Mouse (Mus musculus) splenic B cell, adult 2 months (primary cell): ENCODE measurements around the gene Rabepk.
"Not testable (repeated sequence)": the region's sequence is repeated elsewhere in the genome, so short reads cannot be mapped to it uniquely, and the experiment has no call there.

Source experiments
- DNase-seq: peaks from one replicate; pipeline ENCODE4 v3.0.0-alpha.2; 2011; ENCODE audit warnings: low read depth, low spot score
- H3K27me3 ChIP-seq: 2 replicates; pipeline ENCODE4 v1.6.1; 2012; ENCODE audit warnings: mild to moderate bottlenecking, low read length, moderate library complexity, mixed read lengths; ENCODE audit not compliant: control insufficient read depth, poor library complexity, insufficient read depth, severe bottlenecking
- H3K36me3 ChIP-seq: 2 replicates; pipeline ENCODE4 v1.6.1; 2012; ENCODE audit warnings: mild to moderate bottlenecking, low read length, moderate library complexity, mixed read lengths; ENCODE audit not compliant: control insufficient read depth, poor library complexity, insufficient read depth, severe bottlenecking

The Rabepk gene

DNA sequence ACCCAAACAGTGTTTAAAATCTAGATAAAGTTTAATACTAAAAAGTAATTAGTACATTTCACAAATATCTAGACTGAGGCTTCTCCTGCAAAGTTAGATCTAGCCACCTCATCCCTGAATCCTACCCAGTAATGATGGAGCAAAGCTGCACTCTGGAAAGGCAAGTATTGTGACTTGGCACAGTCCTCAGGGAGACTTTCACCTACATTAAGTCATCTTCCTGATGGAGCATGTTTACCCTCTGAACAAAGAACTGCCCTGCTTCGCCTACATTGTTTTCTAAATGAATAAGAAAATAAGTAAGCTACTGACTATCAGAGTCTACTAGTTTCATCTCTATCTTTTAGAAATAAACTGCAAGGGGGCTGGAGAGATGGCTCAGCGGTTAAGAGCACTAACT is 18.8 kb upstream of the Rabepk start:
- H3K36me3 ChIP-seq, result peaks cover 5% of the 10 kb centered on the region; the same call in 1 of the 2 replicates
- no peaks in the 10 kb centered on the region for H3K27me3 ChIP-seq
- DNase-seq, result no peak

DNA sequence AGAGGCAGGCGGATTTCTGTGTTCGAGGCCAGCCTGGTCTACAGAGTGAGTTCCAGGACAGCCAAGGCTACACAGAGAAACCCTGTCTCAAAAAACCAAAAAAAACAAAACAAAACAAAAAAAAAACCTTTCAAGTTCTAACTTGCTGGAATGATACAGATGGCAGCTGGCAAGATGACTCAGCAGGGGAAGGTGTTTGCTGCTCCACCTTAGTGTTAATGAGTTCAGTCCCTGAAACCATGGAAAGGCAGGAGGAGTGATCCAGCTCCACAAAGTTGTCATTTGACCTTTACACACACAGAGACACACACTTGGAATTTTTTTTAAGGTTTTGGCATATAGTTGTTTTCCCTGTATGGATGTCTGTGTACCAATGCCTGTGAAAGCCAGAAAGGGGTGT is 16.2 kb upstream of the Rabepk start:
- DNase-seq, H3K36me3 ChIP-seq, H3K27me3 ChIP-seq: not testable (repeated sequence)

DNA sequence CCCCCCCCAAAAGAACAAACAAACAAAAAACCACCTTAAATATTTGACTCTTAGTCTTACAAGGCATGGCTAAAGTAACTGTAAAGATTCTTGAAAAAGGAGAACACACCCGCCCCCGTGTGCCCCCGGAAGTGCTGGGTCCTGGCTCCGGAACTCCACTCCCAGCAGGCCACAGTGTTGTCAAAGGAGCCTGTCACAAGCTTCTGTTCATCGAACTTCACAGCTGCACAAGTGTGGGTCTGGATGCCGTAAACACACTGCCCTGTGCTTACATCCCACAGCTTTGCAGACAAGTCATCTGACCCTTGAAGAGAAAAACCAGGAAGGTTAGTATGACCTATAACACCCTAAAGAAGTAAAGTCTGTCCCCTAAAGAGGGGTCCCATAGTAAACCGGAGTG is 13.0 kb upstream of the Rabepk start:
- no peak for DNase-seq
- H3K27me3 ChIP-seq, result no peaks in the 10 kb centered on the region
- H3K36me3 ChIP-seq, result peaks cover 13% of the 10 kb centered on the region

DNA sequence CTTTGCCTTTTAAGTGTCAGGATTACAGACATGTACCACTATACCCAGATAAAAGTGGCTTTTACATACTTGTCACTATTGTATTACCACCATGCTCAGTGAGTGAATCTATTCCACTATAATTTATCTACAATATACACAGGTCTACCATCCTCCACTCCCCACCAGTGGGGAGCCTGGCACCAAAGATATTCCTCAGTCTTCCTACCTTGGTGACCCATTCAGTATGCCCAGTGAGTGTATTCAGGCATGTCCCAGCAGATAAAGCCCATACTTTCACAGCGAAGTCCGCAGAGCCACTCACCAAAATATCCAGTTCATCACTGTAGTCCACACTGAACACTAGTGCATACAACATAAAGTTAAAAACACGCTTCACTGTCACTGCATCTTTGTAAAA is 11.1 kb upstream of the Rabepk start:
- H3K36me3 ChIP-seq, result peaks cover 13% of the 10 kb centered on the region
- no peaks in the 10 kb centered on the region for H3K27me3 ChIP-seq
- no peak for DNase-seq

DNA sequence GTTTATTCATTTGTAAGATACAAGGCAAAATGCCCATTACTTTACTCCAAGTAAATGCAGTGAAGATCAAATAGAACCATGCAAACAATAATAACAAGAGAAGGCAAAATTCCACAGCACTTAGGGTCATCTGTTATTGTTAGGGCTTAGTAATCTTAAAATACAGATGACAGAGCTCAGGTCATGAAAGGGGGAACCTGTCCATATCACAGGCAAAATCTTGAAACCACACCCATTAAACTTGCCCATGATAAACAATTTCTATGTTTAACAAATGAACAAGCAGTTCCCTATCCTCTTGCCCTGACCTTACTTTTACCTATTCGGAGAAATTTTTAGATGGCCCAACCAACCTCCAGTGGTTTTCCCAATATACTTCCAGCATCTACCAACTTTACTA is 9.9 kb upstream of the Rabepk start:
- DNase-seq, result no peak
- Histone ChIP-seq H3K36me3 (peaks cover 14% of the 10 kb centered on the region), H3K27me3 (no peaks in the 10 kb centered on the region)

DNA sequence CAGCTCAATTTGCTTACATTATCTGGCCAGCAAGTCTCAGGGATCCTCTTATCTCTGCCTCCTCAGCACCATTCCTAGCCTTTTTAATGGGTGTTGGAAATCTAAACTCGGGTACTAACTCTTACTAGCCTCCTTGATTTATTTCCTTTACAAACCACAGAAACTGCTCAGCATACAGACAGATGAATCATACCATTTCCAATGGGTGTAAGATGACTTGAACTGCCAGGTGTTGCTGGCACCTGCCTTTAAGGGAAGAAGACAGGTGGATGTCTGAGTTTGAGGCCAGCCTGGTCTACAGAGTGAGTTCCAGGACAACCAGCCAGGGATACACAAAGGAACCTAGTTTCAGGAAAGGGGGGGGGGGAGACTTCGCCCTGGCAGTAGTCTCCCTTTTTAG is 8.3 kb upstream of the Rabepk start:
- Histone ChIP-seq H3K27me3 (no peaks in the 10 kb centered on the region), H3K36me3 (peaks cover 12% of the 10 kb centered on the region)
- no peak for DNase-seq

DNA sequence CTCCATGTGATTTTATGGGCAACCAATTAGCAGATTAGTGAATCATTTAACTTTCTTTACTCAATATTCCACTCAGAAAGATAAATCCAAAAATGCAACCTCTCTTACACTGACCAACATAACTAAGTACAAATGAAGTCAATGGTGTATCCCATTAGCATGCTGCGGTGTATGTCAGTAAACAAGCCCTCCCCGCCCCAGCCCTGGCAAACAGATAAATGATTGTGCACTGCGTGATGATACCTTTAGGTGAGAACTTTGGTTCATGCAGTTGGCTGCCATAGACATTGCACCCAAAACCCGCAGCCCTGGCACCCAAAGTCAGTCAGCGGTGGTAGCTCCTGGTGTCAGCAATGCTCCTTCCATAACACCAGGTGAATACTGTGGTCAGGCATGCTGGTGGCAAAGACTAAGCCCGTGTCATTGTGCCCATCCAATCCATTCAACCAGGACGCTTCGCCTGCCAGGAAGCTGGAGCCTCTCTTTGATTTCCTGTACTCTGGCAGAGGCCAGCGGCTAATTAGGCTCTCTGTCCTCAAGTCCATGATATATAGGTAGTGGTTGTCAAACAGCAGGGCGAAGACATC is 5.7 kb upstream of the Rabepk start:
- Histone ChIP-seq H3K36me3 (peaks cover 7% of the 10 kb centered on the region; the same call in 1 of the 2 replicates), H3K27me3 (no peaks in the 10 kb centered on the region)
- DNase-seq, result no peak

DNA sequence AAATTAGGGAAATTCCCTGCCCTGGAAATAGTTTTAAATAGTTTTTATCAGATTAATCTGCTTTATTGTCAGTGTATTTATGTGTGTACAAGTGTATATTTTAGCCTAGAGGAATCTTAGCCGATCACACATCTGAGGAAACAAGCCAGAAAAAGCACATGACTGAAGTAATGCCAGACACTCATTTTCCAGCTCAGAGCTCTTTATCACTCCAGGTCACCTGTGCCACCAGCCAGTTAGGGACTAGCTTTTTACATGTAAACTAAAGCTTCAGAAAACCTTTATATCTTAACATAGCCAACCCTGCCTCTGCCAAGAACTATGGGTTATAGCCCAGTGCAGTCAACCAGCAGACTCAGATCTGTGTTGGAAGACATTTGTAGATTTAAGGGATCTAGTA is 5.1 kb upstream of the Rabepk start:
- no peak for DNase-seq
- Histone ChIP-seq H3K36me3 (peaks cover 7% of the 10 kb centered on the region; the same call in 1 of the 2 replicates), H3K27me3 (no peaks in the 10 kb centered on the region)

DNA sequence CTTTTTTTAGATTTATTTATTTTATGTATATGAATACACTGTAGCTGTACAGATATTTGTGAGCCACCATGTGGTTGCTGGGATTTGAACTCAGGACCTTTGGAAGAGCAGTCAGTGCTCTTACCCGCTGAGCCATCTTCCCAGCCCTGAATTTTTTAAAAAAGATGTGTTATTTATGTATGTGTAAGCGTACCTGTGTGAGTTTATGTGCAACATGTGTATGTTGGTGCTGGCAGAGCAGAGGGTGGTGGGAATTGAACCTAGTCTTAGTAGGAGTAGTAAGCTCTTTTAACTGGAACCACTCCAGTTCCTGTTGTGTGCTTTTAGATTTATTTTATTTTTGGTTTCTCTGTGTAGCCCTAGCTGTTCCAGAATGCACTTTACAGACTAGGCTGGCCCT is 4.5 kb upstream of the Rabepk start:
- Histone ChIP-seq H3K36me3 (peaks cover 7% of the 10 kb centered on the region; the same call in 1 of the 2 replicates), H3K27me3 (no peaks in the 10 kb centered on the region)
- no peak for DNase-seq

DNA sequence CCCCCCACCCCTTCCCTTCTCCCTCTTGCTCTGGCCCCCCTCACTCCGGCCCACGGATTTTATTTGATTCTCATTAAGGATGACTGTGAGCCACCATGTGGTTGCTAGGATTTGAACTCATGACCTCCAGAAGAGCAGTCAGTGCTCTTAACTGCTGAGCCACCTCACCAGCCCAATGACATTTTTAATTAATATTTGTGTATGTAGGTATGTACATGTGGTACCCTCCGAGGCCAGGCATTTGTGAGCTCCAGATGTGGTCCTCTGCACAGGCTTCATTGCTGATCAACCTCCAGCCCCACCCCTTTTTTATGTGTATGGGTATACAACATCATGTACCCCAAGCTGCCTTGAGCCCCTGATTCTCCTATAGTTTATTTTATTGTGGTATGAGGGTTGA is 4.0 kb upstream of the Rabepk start:
- Histone ChIP-seq H3K27me3 (no peaks in the 10 kb centered on the region), H3K36me3 (peaks cover 4% of the 10 kb centered on the region; the same call in 1 of the 2 replicates)
- DNase-seq, result no peak

DNA sequence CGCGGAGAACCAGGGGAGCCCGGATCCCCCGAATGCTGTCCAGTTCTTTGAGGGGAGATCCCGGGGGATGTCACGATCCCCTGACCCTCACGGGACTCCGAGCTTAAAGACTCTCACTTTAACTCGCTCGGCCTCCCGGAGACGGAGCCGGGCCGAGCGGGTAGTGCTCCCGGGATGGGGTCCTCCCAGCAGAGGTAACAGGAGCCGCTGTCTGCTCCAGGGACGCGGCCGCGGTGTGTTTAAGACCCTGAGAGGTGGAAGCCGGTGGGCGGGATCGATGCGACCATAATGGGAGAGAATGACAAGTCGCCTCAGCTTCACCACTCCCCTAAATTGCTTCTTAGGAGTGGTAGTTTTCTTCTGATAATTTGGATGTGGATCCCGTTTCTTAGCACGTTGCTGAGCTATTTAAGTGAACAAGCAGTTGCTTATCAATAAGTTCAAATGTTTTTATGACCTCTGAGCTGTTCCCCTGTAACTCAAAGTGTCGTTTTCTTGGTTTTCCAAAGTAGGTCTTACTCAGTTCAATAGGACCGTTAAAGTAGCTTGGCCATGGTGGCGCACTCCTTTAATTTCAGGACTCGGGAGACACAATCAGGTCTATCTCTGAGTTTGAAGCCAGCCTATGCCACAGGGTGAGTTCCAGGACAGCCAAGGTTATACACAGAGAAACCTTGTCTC is 3.0 kb upstream of the Rabepk start:
- H3K36me3 ChIP-seq, H3K27me3 ChIP-seq: not testable (repeated sequence)
- peak; percentile 43 for DNase-seq

DNA sequence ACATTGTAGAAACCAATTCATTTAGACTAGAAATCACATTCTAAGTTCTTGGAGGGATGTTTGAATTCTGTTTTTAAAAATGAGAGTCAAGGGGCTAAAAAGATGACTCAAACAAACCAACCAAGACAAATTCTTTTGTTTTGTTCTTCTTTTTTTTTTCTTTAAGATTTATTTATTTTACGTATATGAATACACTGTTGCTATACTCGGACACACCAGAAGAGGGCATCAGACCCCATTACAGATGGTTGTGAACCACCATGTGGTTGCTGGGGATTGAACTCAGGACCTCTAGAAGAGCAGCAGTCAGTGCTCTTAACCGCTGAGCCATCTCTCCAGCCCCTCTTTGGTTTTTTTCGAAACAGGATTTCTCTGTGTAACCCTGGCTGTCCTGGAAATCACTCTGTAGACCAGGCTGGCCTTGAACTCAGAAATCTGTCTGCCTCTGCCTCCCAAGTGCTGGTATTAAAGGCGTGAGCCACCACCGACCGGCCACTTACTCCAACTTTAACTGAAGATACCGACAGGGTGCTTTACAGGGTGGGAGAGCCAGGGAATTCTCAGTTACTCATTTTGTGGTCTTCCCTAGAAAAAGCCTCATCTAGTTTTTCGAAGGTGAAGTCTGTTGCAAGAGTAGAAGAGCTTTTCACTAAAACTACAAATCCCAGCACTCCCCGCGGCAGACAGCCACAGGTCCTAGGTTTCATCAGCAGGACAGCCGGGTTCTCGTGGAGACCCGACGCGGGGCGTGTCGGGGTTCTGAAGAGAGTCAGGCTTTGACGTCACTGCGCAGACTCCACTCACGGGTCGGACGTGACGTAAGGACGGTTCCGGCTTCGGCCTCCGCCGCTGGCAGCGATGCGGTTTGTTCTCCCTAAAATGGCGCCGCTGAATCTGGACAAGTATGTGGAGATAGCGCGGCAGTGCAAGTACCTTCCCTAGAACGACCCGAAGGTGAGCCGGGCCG is 2.1 kb upstream of the Rabepk start:
- peak; percentile 99 for DNase-seq
- Histone ChIP-seq H3K27me3 (no peaks in the 10 kb centered on the region), H3K36me3 (peaks cover 4% of the 10 kb centered on the region; the same call in 1 of the 2 replicates)

DNA sequence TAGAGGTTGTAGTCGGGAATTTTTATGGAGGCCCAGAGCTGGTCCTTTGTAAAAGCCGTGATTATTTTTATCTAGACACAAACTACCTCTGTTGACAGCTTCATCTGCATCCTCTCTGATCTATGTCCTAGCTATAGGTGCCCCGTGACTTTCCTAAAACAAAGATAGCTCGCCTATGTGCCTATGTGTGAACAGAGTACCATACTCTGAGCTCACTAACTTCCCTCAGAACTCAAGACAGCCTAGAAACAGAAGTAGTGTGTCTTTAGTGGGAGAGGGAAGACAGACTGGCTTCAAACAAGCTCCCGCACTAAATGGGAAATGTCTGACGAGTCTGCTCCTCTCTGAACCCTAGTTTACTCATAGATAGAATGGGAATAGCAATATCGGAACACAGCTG is 659 bp upstream of the Rabepk start:
- DNase-seq, result no peak

DNA sequence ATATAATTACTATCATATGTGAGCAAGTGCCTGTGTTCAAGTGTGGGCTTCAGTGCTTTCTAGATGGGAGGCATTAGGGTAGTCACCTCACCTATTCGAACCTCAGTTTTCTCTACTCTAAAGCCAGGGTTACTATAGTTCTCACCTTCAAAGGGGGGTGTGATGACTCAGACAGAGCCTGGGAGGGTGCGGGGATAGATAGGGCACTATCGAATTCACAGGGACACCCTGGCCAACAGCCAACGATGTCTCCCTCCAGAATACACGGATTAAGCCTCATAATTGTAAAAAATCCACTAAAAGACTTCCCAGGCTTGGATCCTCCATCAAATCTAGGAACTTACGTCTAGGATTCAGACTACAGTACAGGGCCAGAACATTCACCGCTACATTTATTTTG is 4.3 kb downstream of the Rabepk start:
- no peaks in the 10 kb centered on the region; the same call in 1 of the 2 replicates for H3K36me3 ChIP-seq
- no peaks in the 10 kb centered on the region for H3K27me3 ChIP-seq
- no peak for DNase-seq

More for the DNA sequence above, 659 bp upstream of the Rabepk start:
- Histone ChIP-seq H3K27me3 (no peaks in the 10 kb centered on the region), H3K36me3 (peaks cover 3% of the 10 kb centered on the region; the same call in 1 of the 2 replicates)

DNA sequence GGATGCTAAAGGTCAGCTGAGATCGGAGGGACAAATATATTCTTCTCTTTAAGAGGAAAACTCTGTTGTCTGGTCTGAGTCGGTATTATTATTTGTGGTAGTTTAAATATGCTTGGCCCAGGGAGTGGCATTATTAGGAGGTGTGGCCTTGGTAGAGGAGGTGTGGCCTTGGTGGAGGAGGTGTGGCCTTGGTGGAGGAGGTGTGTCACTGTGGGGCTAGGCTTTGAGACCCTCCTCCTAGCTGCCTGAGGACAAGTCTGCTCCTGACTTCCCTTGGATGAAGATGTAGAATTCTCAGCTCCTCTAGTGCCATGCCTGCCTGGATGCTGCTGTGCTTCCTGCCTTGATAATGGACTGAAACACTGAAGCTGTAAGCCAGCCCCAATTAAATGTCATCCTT is 5.2 kb downstream of the Rabepk start:
- H3K27me3 ChIP-seq, result no peaks in the 10 kb centered on the region
- DNase-seq, result no peak
- H3K36me3 ChIP-seq, result no peaks in the 10 kb centered on the region; the same call in 1 of the 2 replicates
